Mouse (Mus musculus) heart, adult 2 months (tissue): ENCODE data around the gene Gfra1. TPM values are rescaled to one million over a fixed set of nuclear protein-coding genes. Genes with fewer than 3 reads are reported as not detected.

Source experiments
- DNase-seq, 2 experiments: peaks; one replicate each; pipeline ENCODE4 v3.0.0; 2021
- H3K27ac ChIP-seq: fragments of 200-600 bp; 2 replicates; pipeline ENCODE4 v1.8.1; 2022
- H3K27me3 ChIP-seq: fragments of 200-500 bp; 2 replicates; pipeline ENCODE4 v1.6.1; 2012; ENCODE audit warnings: mild to moderate bottlenecking, low read length, inconsistent platforms, mixed read lengths; ENCODE audit not compliant: control insufficient read depth, insufficient read depth
- H3K36me3 ChIP-seq: fragments of 200-500 bp; 2 replicates; pipeline ENCODE4 v1.6.1; 2012; ENCODE audit warnings: low read length, inconsistent platforms; ENCODE audit not compliant: control insufficient read depth, insufficient read depth
- H3K4me1 ChIP-seq: fragments of 200-500 bp; 2 replicates; pipeline ENCODE4 v1.6.1; 2011; ENCODE audit warnings: low read length; ENCODE audit not compliant: control insufficient read depth, insufficient read depth
- H3K4me3 ChIP-seq: fragments of 200-600 bp; 2 replicates; pipeline ENCODE4 v1.8.1; 2022
- H3K79me2 ChIP-seq: fragments of 200-500 bp; replicated peaks from 2 replicates; pipeline ENCODE4 v1.6.1; 2012; ENCODE audit warnings: mild to moderate bottlenecking, inconsistent platforms, low read length, moderate library complexity, mixed read lengths; ENCODE audit not compliant: control insufficient read depth, insufficient read depth
- H3K9ac ChIP-seq: fragments of 200-500 bp; 2 replicates; pipeline ENCODE4 v1.6.1; 2012; ENCODE audit warnings: low read depth, mild to moderate bottlenecking, control low read depth, inconsistent platforms, low read length, mixed read lengths
- CTCF ChIP-seq: fragments of 200-600 bp; IDR thresholded peaks from 2 replicates; pipeline ENCODE4 v1.8.1; 2022; ENCODE audit warnings: antibody characterized with exemption, mild to moderate bottlenecking, moderate library complexity
- EP300 ChIP-seq: fragments of 200-500 bp; IDR thresholded peaks from 2 replicates; pipeline ENCODE4 v1.6.1; 2011; ENCODE audit warnings: low read depth, low read length, control low read depth; ENCODE audit not compliant: insufficient read depth
- POLR2A ChIP-seq: fragments of 200-500 bp; IDR thresholded peaks from 2 replicates; pipeline ENCODE4 v1.6.1; 2011; ENCODE audit warnings: mild to moderate bottlenecking, low read depth, low read length, control low read depth; ENCODE audit not compliant: insufficient read depth
- WGBS: fragments of 180-500 bp; shearing (Covaris S2); methylation state at CpG from one replicate; pipeline ENCODE4 v1.1.7; 2018; 5-methylcytosine and 5-hydroxymethylcytosine counted together
- intact Hi-C: fragments of 180-260 bp; cut with DNase I; formaldehyde crosslinking; loops from one replicate; pipeline ENCODE4 v1.15.1; 2025
- polyA plus RNA-seq: library from polyadenylated mRNA; depleted of rRNA; stranded (reverse); fragments of >200 nt; gene quantifications from 2 replicates; pipeline ENCODE4 v1.2.3, GENCODE M21; 2012
- total RNA-seq, 2 experiments: library from RNA; stranded (reverse); gene quantifications; 2 replicates each; pipeline ENCODE4 v1.2.3; 2021

Gene Gfra1
- total and polyA plus RNA-seq, 3 experiments = 2.3 to 5.4 (median 4.1) TPM

DNA sequence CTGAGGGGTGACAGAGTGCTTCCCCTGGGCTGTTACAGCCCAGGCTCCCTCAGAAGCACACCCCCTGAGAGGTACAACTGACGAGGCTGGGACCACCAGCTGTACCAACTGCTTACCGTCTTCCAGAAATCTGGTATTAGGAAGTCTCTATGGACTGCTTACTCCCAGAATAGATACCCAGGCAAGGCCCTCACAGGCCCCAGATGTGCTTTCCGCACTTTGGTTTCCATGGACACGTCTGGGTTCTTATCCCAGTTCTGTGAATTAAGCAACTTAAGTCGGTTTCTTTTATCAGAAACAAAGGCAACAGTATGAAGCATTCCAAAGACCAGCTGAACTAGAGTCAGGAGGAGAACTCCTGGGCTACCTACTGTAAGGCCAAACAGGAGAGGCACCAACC is 126.4 kb downstream of the Gfra1 start:
- DNase-seq = no peak
- Histone ChIP-seq H3K4me1 (no peaks in the 10 kb centered on the region), H3K79me2 (no peaks in the 10 kb centered on the region), H3K27ac (no peak overlapping the region), H3K36me3 (no peaks in the 10 kb centered on the region), H3K27me3 (no peaks in the 10 kb centered on the region), H3K9ac (no peak overlapping the region), H3K4me3 (no peak overlapping the region)
- no peak for TF ChIP-seq EP300
- intact Hi-C loops = no loop called here
- 43% methylated on average over 5 of the region's 5 CpGs for WGBS

DNA sequence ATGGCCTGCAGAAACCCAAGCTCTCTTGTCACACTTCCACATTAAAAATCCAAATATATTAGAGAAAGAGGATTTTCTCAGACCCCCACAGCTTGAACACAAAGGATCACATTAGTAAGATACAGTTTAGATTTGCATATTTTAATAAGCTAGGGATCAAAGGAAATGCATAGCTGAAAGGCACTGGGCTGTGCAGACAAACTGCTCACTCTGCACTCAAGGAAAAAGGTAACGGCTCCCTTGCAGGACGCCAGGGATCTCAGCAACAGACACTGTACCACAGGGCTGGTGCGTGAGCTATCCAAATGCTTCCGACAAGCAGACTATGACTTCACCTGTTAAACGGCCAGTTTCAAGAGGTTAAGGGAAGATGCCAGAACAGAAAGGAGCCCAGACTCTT is 127.7 kb downstream of the Gfra1 start:
- WGBS = 67% methylated on average over 5 of the region's 5 CpGs
- H3K9ac ChIP-seq = no peak overlapping the region
- H3K27ac ChIP-seq = no peak overlapping the region
- H3K27me3 ChIP-seq = no peaks in the 10 kb centered on the region
- H3K36me3 ChIP-seq = no peaks in the 10 kb centered on the region
- no peaks in the 10 kb centered on the region for H3K79me2 ChIP-seq
- H3K4me1 ChIP-seq = no peaks in the 10 kb centered on the region
- TF ChIP-seq CTCF = no peak
- TF ChIP-seq POLR2A = no peak
- no peak for DNase-seq
- intact Hi-C loops = no loop called here
- H3K4me3 ChIP-seq = no peak overlapping the region

DNA sequence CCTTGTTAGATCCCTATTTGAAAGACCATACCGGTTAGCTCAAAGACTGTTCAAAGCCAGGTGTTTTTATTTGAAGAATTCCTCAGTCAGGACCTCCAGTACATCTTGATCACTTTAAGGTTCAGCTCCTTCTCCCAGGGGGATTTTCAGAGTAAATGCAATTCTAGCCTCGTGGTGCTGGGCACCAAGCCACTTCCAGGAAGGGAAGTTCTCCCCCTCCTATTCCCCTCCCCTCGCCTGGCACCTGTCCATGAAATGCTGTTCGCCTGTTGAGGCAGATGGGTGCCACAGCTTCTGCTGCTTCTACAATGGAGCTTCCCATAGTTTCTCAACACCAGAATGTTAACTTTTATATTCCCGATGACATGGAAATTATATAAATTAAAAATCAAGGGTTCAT is 139.2 kb downstream of the Gfra1 start:
- WGBS = 55% methylated on average over 5 of the region's 5 CpGs
- intact Hi-C loops = loop anchor here (10.0 kb wide), 1 partner anchor 138 kb away; the partner anchor contains the start of gene Gfra1
- Histone ChIP-seq H3K9ac (no peak overlapping the region), H3K79me2 (no peaks in the 10 kb centered on the region), H3K4me1 (no peaks in the 10 kb centered on the region), H3K36me3 (no peaks in the 10 kb centered on the region), H3K27me3 (no peaks in the 10 kb centered on the region), H3K27ac (no peak overlapping the region), H3K4me3 (no peak overlapping the region)
- DNase-seq = no peak
- TF ChIP-seq CTCF (no peak), POLR2A (no peak), EP300 (no peak)

DNA sequence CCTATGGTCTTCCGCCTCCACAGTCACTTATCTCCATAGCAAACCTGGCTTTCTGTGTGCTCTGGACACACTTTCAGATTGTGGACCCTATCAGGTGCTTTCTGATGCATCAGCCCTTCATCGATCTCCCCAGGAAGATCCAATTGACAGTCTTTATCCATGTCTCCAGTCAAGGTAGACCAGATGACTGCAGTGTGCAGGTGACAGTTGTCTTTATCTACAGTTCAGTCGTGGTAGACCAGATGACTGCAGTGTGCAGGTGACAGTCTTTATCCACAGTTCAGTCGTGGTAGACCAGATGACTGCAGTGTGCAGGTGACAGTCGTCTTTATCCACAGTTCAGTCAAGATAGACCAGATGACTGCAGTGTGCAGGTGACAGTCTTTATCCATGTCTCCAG is 140.0 kb downstream of the Gfra1 start:
- no peaks in the 10 kb centered on the region for H3K27me3 ChIP-seq
- H3K4me3 ChIP-seq = no peak overlapping the region
- H3K4me1 ChIP-seq = no peaks in the 10 kb centered on the region
- no peak overlapping the region for H3K9ac ChIP-seq
- intact Hi-C loops = loop anchor here (10.0 kb wide), 1 partner anchor 139 kb away; the partner anchor contains the start of gene Gfra1
- 89% methylated on average over 5 of the region's 5 CpGs for WGBS
- H3K79me2 ChIP-seq = no peaks in the 10 kb centered on the region
- no peak for DNase-seq
- H3K36me3 ChIP-seq = no peaks in the 10 kb centered on the region
- TF ChIP-seq EP300 (no peak), POLR2A (no peak), CTCF (no peak)
- no peak overlapping the region for H3K27ac ChIP-seq

DNA sequence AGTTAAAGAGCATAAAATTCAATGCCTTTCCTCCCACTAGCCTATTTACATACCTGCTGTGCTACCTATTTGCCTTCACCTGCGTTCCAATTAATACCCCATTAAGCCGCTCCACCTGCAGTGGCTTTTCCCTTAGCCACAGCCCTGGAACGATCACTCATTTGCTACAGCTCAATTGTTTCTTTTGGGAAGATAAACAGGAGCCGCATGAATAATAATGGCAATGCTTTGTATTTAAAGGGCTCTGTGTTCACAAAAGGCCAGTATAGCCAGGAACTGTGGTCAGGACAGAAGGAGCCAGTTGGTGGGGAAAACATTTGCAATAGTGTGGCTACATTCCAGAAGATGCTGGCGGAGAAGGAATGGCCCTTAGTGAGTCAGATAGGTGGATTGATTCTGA is 141.1 kb downstream of the Gfra1 start:
- DNase-seq = no peak
- no peak overlapping the region for H3K27ac ChIP-seq
- H3K79me2 ChIP-seq = no peaks in the 10 kb centered on the region
- no peak overlapping the region for H3K4me3 ChIP-seq
- TF ChIP-seq POLR2A = no peak
- TF ChIP-seq EP300 = no peak
- TF ChIP-seq CTCF = no peak
- H3K9ac ChIP-seq = no peak overlapping the region
- H3K4me1 ChIP-seq = no peaks in the 10 kb centered on the region
- no peaks in the 10 kb centered on the region for H3K27me3 ChIP-seq
- WGBS = 92% methylated on average over 5 of the region's 5 CpGs
- no peaks in the 10 kb centered on the region for H3K36me3 ChIP-seq
- intact Hi-C loops = loop anchor here (10.0 kb wide), 1 partner anchor 140 kb away; the partner anchor contains the start of gene Gfra1

DNA sequence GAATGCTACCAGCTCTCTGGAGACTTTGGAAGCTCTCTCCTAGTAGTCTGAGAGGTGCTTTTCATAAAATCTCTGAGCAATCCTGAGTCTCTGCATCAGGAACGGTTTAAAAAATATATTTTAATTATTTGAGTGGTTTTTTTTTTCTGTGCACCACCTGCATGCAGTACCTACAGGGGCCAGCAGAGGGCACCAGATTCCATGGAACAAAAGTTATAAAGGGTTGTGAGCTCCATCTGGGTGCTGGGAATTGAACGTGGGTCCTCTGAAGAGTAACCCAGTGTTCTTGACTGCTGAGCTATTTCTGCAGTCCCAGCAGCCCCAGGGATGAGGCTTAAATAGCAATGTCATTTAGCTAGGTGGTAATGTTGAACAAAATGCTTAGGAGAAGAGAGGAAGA is 141.9 kb downstream of the Gfra1 start:
- Histone ChIP-seq H3K36me3 (no peaks in the 10 kb centered on the region), H3K4me3 (no peak overlapping the region), H3K27me3 (no peaks in the 10 kb centered on the region), H3K9ac (no peak overlapping the region), H3K4me1 (no peaks in the 10 kb centered on the region), H3K79me2 (no peaks in the 10 kb centered on the region), H3K27ac (no peak overlapping the region)
- no peak for DNase-seq
- 83% methylated on average over 2 of the region's 2 CpGs for WGBS
- TF ChIP-seq CTCF (peak; percentile 64), EP300 (no peak), POLR2A (no peak)
- intact Hi-C loops = loop anchor here (10.0 kb wide), 1 partner anchor 141 kb away; the partner anchor contains the start of gene Gfra1

DNA sequence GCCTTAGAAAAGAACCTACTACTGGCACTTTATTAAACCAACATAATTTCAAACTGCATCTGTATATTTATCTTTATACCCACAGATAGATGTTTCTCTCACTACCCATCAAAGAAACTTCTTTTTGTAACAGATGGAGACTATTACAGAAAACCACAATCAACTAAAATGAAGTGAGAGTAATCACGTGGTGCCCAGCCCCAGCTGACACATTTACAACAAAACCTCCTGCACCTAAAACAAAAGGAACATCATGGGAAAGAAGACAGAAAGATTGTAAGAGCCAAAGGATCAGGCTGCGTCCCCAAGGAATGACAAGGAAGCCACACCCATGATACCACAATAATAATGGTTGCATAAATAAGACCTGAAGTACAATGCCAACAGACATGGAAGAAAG is 143.2 kb downstream of the Gfra1 start:
- no peaks in the 10 kb centered on the region for H3K36me3 ChIP-seq
- DNase-seq = no peak
- H3K79me2 ChIP-seq = no peaks in the 10 kb centered on the region
- intact Hi-C loops = loop anchor here (10.0 kb wide), 1 partner anchor 142 kb away; the partner anchor contains the start of gene Gfra1
- no peak overlapping the region for H3K27ac ChIP-seq
- WGBS = 67% methylated on average over 2 of the region's 2 CpGs
- H3K4me1 ChIP-seq = no peaks in the 10 kb centered on the region
- no peaks in the 10 kb centered on the region for H3K27me3 ChIP-seq
- TF ChIP-seq POLR2A (no peak), EP300 (no peak), CTCF (no peak)
- no peak overlapping the region for H3K9ac ChIP-seq
- H3K4me3 ChIP-seq = no peak overlapping the region
